Mouse (Mus musculus) G1E (cell line): Measurements from ENCODE around the gene Uba5.

ENCODE experiments used
- CTCF ChIP-seq: IDR thresholded peaks from 2 replicates; pipeline ENCODE4 v1.5.1; 2012; ENCODE audit warnings: low read depth, low read length, inconsistent platforms, mixed read lengths
- GATA1 ChIP-seq: IDR thresholded peaks from 2 replicates; pipeline ENCODE4 v1.6.1; 2012; ENCODE audit warnings: borderline replicate concordance, low read length, inconsistent platforms, mixed read lengths
- TAL1 ChIP-seq: conservative IDR thresholded peaks from 2 replicates; pipeline ENCODE4 v1.6.1; 2012; ENCODE audit warnings: low read depth, low read length, inconsistent platforms, mixed read lengths

DNA sequence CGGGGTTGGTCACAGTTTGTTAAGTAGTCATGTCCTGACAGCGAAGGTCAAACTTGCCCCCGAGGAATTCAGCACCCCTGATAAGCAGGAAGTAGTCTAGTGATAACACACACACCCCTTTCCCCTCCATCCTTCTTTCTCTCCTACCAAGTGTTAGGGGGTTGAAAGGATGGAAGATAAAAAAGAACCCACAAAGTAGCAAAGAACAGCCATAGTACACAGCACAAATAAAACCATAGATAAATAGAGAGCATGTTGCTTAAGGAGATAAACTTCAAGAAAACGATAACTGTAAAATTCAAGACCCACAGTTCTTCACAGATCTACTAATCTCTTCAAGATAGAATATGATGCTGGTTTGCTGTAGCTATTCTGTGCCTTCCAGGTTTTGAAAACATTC is 7.3 kb upstream of the Uba5 start:
- TF ChIP-seq TAL1 (no peak), CTCF (no peak), GATA1 (no peak)
